Mouse (Mus musculus) right cerebral cortex, postnatal 36 days (tissue): Measurements from ENCODE around the gene Padi6.
A peak's percentile ranks its signal among the peaks of the same experiment; 100 is the strongest.

Experiments used
- DNase-seq, 2 experiments: peaks; one replicate each; pipeline ENCODE4 v3.0.0; 2022; ENCODE audit warnings: low spot score in 2 of 2, mixed read lengths in 1 of 2

Gene Padi6

DNA sequence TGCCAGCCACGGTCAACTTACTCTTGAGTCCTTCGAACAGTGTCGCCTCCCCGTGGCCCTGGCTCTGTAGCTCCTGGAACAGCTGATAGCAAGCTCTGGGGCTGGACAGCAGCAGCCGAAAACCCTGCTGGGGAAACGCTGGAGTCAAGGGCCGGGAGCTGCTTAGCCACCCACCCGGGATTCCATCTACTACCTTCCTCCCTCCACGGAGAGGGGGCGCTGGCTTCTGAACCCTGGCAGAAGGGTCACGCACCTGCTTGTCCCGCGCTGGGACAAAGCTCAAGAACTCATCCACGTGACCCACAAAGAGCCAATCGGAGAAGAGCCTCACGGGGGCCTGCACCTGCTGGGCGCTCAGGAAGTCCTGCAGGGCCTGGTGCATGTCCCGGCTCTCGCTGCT, 7.9 kb upstream of the Padi6 start:
- no peak for DNase-seq

DNA sequence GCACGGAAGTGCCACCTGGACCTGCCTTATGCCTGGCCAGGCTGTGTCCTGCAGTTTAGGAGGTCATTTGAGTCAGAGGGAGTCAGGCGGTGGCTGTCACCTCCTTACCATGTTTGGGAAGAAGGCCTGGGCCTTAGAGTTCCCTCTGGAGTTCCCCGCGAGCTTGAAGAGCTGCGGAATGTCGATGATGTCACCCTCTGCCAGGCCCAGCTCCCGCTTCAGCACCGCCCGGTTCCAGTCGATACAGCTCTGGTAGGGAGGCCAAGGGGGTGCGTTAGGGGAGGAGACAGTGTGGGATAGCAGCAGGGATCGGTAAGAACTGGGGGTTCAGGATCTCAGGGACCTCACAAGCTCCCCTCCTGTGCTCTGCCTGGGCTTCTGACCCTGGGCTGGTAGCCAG, 5.5 kb upstream of the Padi6 start:
- DNase-seq: no peak

DNA sequence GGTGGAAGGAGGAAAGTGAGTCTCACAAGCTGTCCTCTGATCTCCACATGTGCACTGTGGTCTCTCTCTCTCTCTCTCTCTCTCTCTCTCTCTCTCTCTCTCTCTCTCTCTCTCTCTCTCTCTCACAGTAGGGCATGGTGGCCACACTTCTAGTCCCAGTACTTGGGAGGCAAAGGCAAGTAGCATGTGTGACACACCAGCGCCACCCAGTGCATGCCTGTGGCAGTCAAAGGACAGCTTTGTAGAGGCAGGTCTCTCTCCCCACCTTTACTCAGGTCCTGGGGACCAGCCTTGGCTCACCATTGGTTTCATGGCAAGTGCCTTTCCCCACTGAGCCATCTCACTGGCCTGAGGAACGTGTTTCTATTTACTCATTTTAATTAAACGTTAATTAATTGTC, 2.2 kb upstream of the Padi6 start:
- peak; percentile 51 to 54 for DNase-seq

DNA sequence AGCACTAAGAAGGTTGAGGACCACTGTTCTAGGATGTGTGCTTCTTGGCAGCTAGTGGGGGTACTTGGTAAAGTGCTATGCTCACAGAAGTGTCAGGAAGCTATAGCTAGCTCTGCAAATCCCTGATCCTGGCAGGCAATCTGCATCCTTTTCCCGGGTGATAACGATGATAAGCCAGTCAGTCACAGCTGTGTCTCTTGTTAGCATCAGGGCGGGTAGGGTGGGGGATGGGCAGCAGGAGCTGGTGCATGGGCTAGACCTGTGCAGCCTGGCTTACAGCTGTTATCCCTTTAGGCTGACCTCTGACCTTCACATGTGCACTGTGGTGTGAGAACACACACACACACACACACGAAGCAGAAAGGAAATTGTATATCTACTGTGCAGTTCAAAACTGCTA, 643 bp upstream of the Padi6 start:
- no peak for DNase-seq

DNA sequence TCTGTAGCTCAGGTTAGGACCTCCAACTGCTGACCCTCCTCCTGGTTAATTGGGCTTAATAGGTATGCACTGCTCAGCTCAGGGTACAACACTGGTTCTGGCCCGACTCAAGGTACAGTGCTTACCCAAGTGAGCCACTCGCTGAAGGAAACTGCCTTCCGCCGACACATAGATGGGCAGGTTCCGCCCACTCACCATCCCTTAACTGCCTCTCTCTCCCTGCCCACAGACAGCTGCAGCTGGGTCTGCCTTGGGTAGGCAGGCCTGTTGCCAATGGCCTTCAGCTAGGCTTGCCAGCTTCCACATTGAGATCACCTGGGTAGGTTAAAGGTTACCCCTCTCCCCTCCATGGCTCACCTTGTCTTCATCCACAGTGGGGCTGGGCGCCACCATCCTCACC, 1.0 kb downstream of the Padi6 start:
- DNase-seq: peak; percentile 16 to 34

DNA sequence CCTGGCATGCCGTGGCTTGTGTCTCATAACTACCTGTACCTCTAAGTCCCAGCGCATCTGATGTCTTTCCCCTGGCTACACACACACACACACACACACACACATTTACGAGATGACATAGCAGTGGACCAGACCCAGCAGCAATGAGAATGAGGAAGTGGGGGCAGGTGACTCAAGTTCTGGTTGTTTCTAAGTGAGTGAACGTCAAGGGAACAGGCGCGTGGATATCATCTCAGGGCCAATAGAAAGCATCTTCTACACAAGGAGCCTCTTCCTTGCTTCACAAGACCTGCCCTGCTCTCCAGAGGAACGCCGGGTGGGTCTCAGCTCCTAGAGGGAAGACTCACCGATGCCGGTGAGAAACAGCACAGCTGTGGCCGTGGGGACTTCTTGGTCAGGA, 1.8 kb downstream of the Padi6 start:
- no peak for DNase-seq

DNA sequence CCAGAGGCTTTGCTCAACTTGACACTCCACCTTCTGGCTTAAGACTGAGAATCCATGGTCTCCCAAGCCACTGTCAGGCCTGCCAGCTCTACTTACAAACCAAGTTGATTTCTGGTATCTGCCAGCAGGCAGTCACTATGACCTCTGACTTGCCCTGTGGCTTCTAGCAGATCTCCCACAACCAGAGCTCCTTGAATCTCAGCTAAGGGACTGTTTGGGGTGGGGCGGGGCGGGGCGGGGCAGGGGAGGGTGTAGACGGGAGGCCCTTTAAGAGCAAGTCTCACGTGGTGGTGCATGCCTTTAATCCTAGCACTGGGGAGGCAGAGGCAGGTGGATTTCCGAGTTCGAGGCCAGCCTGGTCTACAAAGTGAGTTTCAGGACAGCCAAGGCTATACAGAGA, 9.6 kb downstream of the Padi6 start:
- no peak for DNase-seq

DNA sequence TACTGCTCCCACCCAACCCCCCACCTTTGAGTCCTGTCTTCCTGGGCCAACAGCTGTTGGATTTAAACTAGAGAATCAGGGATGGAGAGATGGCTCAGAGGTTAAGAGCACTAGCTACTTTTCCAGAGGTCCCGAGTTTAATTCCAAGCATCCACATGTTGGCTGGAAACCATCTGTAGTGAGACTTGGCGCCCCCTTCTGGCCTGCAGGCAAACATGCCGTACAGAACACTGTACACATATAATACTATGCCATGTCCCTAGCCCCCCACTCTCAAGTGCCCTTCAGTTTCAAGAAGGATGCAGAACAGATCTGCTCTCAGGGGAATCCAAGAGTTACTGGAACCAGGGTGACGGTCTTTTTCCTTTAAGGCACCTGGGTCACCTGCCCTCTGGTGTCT, 10.8 kb downstream of the Padi6 start:
- DNase-seq: no peak

DNA sequence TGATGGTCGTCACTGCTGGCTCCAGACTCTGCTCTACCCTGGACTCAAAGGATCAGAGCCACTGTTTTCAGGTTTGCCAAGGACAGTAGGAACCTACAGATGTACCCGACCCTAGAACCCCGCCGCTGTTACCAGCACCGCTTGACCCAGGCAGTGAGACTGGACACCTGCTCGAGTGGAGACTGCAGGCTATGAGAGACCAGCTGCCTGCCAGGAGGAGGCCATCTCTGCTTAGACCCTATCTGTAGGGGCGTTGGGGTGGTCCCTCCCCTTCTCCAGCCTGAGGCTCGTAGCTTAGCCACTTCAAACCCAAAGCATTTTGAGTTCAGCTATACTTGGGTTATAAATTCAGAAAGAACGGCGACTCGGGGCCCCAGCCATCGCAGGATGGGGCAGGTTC, 15.5 kb downstream of the Padi6 start:
- no peak for DNase-seq

DNA sequence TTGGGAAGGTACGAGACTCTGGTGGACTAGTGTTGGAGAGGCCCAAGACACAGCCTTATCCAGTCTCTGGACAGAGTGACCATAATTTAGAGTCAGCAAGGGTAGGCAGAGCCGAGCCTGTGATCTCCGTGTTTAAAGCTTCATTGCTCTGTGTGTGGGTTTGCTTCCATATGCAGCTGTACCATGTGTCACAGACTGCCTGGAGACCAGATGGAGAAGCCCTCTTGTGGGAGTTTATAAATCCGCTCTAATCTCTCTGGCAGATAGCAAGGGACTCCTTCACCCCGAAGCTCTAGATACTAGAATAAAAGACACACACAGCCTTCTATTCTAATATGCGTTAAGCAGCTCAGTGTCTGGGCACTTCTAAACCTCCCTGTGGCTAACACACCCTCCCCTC, 17.7 kb downstream of the Padi6 start:
- DNase-seq: peak in 1 of 2 experiments; percentile 29

DNA sequence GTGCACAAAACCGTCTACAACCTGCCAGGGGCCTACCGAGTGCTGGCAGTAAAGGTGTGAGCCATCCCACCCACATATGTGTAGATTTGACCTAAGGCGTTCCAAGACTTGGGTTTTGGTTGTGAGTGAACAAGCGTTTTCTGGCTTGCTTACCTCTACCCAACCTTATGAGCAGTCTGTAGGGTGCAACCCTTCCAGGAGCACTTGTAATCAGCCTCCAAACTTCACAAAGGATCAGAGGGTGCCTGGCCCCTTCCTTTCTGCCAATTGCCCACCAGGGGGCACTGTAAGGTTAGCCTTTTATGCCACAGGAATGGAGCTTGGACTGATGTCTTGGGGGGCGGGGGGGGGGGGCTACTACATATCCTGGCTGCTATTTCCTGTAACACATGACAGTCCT, 18.6 kb downstream of the Padi6 start:
- no peak for DNase-seq

DNA sequence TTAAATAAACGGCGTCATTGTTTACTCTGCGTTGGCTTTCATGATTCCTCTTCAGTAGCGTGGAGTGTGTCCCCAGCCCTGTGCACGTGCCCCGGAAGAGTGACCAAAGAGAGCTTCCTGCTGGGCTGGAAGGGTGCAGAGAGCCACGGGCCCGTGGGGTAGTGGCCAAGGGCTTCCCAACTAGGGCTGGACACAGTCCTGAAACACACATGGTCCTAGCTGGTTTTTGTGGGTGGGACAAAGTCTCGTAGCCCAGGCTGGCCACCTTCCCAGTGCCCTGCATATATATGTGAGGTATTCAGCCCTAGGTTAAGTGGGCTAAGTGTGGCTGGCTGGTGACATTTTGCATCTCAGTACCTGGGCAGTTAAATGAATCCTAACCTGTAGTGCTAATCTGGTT, 19.3 kb downstream of the Padi6 start:
- DNase-seq: no peak

DNA sequence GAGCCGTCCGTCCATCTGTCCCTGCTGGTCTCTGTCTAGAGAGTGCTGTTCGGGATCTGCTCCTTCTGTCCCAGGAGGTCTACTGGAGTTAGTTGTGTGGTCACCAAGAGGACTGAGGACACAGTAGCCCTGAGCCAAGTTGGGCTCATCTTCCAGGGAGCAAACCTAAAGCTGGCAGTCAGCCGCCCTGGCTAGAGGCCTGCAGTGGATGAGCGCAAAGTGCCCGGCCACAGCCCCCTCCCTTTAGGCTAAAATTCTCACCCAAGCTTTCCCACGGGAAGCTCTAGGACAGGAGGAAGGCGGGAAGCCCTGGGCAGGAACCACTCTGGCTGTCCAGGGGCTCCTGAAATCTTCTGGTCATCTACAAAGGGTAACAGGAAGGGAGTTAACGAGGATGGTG, 19.7 kb downstream of the Padi6 start:
- DNase-seq: no peak

DNA sequence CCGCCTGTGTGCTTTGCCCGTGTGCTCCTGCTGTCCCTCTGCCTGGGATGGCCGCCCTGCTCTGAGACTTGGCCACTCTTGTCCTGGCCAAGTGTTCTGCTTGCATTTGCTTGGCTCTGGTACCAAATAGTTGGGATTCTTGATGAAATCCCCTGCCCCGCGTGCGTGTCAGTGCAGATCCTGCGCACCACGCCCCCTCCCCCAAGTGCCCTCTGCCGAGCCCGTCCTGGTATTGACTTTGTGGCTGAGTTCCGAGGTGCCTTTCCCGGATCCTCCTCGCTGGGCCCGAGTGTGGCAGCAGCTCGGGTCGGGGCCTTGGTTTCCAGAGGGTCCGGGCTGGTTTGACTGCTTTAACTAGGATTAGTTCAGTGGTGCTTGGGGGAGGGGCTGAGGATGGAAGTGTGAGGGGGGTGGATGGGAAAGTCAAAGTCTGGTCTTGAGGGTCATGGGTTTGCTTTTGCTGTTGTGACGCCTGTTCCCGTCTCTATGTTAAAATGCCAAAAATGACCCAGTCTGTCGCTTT, 20.4 kb downstream of the Padi6 start:
- DNase-seq: no peak

DNA sequence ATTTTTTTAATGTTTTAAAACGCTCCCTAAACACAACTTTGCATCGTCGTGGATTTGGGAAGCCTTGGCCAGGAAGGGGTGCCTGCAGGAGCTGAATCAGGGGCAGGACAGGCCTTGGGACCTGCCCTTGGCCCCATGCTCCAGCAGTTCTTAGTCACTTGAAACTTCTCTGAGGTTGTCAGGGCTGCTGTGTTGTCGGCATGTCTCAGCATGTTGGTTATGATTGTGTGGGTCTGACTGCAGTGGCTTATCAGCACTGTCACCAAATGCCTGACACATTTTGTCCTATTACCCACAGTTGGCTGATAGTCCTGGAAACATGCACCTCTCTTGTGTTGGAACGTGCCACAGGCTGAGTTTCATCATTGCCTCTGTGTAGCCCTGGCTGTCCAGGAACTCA, 22.4 kb downstream of the Padi6 start:
- no peak for DNase-seq

DNA sequence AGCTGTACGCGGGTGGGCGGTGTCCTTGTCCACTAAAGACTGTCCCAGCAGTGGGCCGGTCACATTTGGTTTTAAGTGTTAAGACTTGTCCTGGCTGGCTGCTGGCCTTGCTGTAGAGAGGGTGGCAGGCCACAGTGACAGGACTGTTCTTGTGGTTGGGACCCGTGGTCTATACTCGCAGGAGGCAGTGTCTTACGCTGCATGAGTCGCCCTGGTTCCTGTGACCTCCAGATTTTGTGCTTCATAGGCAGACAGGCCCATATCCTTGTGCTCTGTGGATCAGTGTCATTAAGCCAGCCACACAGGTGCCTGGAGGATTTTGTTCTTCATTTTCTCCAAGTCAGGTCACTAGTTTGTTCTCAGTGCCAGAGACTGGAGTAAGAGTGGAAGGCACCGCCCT, 24.0 kb downstream of the Padi6 start:
- no peak for DNase-seq

DNA sequence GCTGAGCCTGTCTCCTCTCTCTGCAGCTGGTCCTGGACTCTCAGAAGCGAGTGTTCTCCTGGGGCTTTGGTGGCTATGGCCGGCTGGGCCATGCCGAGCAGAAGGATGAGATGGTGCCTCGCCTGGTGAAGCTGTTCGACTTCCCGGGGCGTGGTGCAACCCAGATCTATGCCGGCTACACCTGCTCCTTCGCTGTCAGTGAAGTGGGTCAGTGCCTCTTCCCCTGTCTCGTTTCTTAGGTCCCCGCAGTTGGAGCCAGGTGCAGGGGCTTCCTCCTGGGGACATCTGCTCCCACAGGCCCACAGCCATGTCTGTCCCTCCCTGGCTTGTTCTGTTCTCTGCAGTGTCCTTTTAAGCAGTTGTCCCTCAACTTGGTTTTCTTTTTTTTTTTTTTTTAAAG, 25.4 kb downstream of the Padi6 start:
- DNase-seq: no peak

DNA sequence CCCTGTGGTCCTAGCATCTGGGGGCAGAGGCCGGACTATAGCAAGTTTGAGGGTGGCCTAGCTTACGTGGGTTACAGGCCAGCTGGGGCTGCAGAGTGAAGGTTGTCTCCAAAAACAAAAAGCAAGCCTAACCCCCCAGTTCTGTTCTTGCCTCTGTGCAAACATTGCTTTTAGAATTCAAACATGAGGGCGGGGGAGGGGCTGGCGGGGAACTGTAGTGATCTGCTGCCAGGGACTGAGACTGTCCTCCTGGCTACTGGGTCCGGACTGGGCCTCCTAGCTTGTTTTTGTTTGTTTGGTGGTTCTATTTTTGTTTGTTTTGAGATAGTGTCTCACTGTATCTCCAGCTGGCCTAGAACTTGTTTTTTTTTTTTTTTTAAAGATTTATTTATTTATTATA, 27.9 kb downstream of the Padi6 start:
- no peak for DNase-seq

DNA sequence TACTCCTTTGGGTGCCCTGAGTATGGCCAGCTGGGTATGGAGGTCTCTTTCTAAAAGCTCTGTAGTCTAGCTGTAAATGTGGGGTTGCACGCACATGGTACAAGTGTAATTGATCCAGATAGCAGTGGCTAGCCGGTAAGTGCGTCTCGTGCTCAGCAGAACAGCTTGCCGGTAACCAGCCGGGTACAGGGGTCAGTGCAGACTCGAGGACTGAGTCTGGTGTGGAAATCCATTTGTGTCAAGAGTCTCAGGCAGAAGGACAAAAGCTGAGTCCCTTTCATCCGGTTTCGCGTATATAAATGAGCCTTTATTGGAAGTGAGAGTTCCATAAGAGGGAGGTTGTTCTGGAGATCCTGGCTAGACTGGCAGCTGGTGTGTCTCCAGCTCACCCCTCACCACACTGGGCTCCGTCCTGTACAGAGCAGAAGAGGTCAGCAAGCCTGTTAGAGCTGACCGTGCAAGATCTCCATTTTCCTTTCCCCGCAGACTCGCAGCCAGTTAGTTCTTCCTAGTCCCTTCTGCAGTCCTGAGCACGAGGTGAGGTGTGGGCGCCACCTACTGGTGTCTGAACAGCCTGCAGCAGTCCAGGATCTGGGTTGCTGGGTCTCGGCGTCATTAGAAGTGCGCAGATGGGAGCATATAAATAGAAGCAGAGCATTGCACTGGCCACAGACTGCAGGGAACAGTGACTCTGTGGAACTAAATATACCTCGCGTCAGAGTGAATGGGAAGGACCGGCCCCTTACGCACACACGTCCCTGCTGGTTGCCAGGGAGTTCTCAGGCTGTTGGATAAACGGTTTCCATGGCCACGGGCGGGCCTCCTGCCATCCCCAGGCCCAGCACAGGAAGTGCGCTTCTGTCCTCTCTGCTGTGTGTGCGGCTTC, 28.7 kb downstream of the Padi6 start:
- peak; percentile 97 to 98 for DNase-seq

DNA sequence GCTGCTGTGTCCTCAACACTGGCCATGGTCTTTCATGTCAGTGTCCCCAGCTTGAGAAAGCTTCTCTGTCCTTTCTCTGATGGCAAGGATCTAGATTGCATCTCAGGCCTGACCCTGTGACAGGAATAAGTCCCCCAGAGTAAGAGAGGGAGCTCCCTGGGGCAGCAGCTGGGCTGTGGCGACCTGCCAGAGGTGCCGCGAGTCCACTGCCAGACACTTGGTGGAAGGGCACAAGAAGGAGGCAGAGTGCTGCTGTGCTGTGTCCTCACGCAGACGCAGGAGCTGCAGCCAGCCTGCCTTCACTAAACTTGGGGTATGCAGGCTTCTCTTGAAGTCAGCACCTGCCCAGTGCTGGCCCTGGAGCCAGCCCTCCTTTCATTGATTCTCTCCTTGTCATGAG, 31.1 kb downstream of the Padi6 start:
- no peak for DNase-seq

DNA sequence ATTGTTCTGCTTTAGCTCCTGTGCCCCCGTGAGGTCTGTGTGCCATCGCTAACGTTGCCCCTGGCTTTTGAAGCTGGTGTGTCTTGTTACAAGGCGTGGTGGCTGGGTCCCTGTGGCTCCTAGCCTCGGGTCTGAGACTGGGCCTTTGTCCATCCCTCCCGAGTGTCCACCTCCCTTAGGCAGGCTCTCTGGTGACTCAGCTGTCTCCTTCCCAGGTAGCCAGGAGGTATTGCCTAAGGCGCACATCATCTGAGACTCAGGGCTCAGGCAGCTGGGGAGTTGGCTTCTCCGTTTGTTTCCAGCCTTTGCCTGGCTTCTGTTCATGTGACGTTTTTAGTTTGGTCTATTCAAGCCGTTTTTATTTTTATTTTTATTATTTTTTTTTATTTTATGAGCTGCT, 31.7 kb downstream of the Padi6 start:
- DNase-seq: no peak

DNA sequence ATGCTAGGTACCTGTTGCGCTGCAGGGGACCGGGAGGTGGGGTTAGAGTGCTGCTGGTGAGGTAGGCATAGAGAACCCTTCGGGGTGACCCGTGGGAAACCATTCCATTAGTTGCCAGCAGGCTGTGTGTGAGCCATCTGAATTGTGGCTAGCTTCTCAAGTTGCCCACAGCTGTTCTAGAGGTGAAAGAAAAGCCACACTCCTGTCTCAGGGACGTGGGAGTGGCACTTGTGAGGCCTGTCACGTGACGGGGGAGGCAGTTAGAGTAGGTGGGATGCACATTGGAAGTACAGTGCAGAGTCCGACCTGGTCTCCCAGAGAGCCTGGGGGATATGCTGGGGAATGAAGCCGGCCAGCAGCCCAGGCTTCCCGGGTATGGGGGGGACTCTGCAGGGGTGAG, 32.8 kb downstream of the Padi6 start:
- no peak for DNase-seq

DNA sequence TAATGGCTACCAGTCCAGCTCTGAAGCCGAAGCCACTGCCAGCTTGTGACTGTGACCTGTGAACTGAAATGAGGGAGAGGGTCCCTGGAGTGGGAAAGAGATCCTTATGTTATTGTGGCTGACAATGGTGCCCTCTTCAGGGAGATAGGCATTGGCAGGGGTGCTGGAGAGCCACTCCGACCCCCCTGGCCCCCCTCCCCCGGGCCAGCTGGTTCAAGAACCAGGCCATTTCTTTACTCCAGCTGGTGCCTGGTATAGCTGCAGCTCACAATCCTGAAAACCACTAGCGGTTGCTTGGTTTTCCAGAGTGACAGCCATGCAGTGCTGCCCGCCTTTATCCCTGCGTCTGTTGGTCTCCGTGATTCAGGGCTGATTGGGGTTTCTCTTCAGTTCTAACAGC, 33.3 kb downstream of the Padi6 start:
- DNase-seq: no peak
